Mouse (Mus musculus): Measurements from ENCODE around the gene Gm10376. TPM values are rescaled to one million over a fixed set of nuclear protein-coding genes. Genes with fewer than 3 reads are reported as not detected.
"Not testable (repeated sequence)": the region's sequence is repeated elsewhere in the genome, so short reads cannot be mapped to it uniquely, and the experiment has no call there.

Gene Gm10376
- not detected for total RNA-seq (2021)
- long read RNA-seq = 0 reads

GRCm38 (mm10) chr14:43015528-43015927 lies at the start of gene Gm10376:
Gene Gm10376 (minus strand): TSS chr14:43015628.
- not testable (repeated sequence) for DNase-seq (ENCODE audit: low spot score in 2 of 2)

GRCm38 (mm10) chr14:43060179-43060578 lies 44.8 kb upstream of the Gm10376 start:
- not testable (repeated sequence) for DNase-seq (ENCODE audit: low spot score in 2 of 2)

GRCm38 (mm10) chr14:43058063-43058462 lies 42.6 kb upstream of the Gm10376 start:
- not testable (repeated sequence) for DNase-seq (ENCODE audit: low spot score in 2 of 2)

DNA sequence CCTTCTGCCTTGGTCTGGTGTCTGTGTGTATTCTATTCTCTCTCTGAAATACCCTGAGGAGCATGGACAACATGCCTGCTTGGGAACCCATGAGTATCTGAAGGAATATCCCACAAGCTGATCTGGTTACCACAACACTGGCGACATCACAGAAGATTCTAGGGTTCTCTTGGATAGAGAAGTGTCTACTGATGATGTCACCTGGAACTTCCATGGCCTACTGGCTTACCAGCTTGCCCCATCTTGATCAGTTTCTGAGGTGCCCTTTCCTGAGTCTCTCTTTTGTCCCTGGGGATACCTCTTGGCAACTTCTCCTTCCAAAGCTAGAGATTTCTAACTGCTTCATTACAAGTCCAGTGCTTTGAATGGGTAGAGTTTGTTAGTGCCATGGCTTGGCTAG lies 21.9 kb downstream of the Gm10376 start, which contains the start of gene Gm8082:
Gm8082 (minus strand) TSS at position 101 of the 400 bp plus-strand sequence.
- not testable (repeated sequence) for DNase-seq (ENCODE audit: low spot score in 2 of 2)

Other genes with a start within 250 kb of the Gm10376 start
- not detected for gene Gm3015, start 246.8 kb downstream of the Gm10376 start, total RNA-seq (2021)
- gene Gm10377, start 217.6 kb downstream of the Gm10376 start, total RNA-seq (2021) = not detected
- gene Gm21977, start 162.2 kb downstream of the Gm10376 start, total RNA-seq (2021) = not detected
- not detected for gene Gm8082, start 22.0 kb downstream of the Gm10376 start, total RNA-seq (2021)
- gene Gm8094, start 61.0 kb upstream of the Gm10376 start, total RNA-seq (2021) = not detected
- not detected for gene Gm8104, start 85.0 kb upstream of the Gm10376 start, total RNA-seq (2021)
- under 1 TPM in 1 of 2 experiments, not detected in 1; 0.23 TPM for gene Gm7233, start 164.2 kb upstream of the Gm10376 start, total RNA-seq (2021)
- gene Gm8122, start 219.7 kb upstream of the Gm10376 start, total RNA-seq (2021) = not detected
- gene Gm8126, start 243.0 kb upstream of the Gm10376 start, total RNA-seq (2021) = not detected

Data from layer of hippocampus, adult 18-20 months (tissue).